Mouse (Mus musculus) frontal cortex, postnatal 14 days (tissue): ENCODE results near the gene Rnase4.

Experiments used
- DNase-seq, 2 experiments: peaks; one replicate each; pipeline ENCODE4 v3.0.0; 2022; ENCODE audit warnings: low spot score in 2 of 2

Gene Rnase4

GRCm38 (mm10) chr14:51127648-51128258 is 36.9 kb downstream of the Rnase4 start:
- DNase-seq = no peak

- no peak for DNase-seq
Observed at GRCm38 (mm10) chr14:51128775-51129623, 38.1 kb downstream of the Rnase4 start.

- no peak for DNase-seq
Observed at GRCm38 (mm10) chr14:51129624-51129975, 38.7 kb downstream of the Rnase4 start.

GRCm38 (mm10) chr14:51130315-51130940 is 39.6 kb downstream of the Rnase4 start:
- DNase-seq = no peak

- no peak for DNase-seq
Observed at GRCm38 (mm10) chr14:51131086-51131815, 40.4 kb downstream of the Rnase4 start.

- DNase-seq = no peak
Observed at GRCm38 (mm10) chr14:51132372-51132771, 41.5 kb downstream of the Rnase4 start.

- no peak for DNase-seq
Observed at GRCm38 (mm10) chr14:51140342-51140741, 49.5 kb downstream of the Rnase4 start.

GRCm38 (mm10) chr14:51142119-51142518 is 51.2 kb downstream of the Rnase4 start:
- no peak for DNase-seq

- no peak for DNase-seq
Observed at GRCm38 (mm10) chr14:51142568-51142967, 51.7 kb downstream of the Rnase4 start.

GRCm38 (mm10) chr14:51143287-51143686 is 52.4 kb downstream of the Rnase4 start:
- DNase-seq = no peak

GRCm38 (mm10) chr14:51143937-51144336 is 53.1 kb downstream of the Rnase4 start:
- no peak for DNase-seq

- DNase-seq = no peak
Observed at GRCm38 (mm10) chr14:51144451-51144850, 53.6 kb downstream of the Rnase4 start.

GRCm38 (mm10) chr14:51145521-51145920 is 54.6 kb downstream of the Rnase4 start:
- no peak for DNase-seq

- DNase-seq = no peak
Observed at GRCm38 (mm10) chr14:51146685-51147084, 55.8 kb downstream of the Rnase4 start, which contains the start of gene Rnase1. TSS of gene Rnase1 (minus strand) at chr14:51146785.

GRCm38 (mm10) chr14:51148006-51148405 is 57.1 kb downstream of the Rnase4 start:
- no peak for DNase-seq

- DNase-seq = no peak
Observed at GRCm38 (mm10) chr14:51149164-51149563, 58.3 kb downstream of the Rnase4 start.

- no peak for DNase-seq
Observed at GRCm38 (mm10) chr14:51150206-51150831, 59.4 kb downstream of the Rnase4 start.

- DNase-seq = no peak
Observed at GRCm38 (mm10) chr14:51152249-51152870, 61.5 kb downstream of the Rnase4 start.
